Mouse (Mus musculus): ENCODE results near the gene Mcf2l. TPM values are rescaled to one million over a fixed set of nuclear protein-coding genes. Genes with fewer than 3 reads are reported as not detected.

Mcf2l gene
- polyA plus RNA-seq, 1 experiment, result 19.7 TPM

DNA sequence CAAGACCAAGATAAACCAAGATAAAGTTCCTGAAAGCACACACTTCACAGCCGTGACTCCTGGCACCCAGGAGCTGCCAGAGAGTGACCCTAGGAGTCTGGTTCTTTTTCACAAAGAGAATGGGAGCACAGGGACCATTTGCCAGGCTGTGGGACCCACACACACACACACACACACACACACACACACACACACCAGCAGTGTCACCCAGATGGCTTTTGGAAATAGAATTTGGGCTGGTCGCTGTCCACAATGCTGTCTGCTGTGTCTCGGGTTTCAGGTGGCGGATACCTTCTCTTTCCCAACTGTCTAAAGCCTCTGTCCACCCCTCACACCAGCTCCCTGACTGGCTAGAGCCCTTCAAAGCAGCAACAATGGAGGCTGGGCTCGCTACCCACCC lies 120.9 kb downstream of the Mcf2l start:
- DNase-seq (ENCODE audit: low read depth), result no peak

DNA sequence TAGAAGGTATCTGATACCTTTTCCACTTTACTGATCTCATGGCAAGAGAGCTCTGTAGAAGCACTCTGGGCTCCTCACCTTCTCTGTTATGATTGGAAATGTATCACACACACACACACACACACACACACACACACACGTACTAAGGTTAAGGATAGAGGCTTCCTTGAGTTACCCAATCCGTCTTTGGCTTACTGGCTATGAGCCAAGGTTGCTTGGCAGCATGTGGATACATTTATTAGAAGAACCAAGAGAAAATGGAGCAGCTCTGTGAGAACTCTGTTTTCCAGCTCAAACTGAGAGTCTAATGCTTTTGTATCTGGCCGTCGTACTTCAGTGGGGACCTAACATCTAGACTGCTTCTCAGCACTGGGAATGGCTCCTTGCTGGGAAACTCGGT lies 121.9 kb downstream of the Mcf2l start:
- DNase-seq (ENCODE audit: low read depth), result no peak

DNA sequence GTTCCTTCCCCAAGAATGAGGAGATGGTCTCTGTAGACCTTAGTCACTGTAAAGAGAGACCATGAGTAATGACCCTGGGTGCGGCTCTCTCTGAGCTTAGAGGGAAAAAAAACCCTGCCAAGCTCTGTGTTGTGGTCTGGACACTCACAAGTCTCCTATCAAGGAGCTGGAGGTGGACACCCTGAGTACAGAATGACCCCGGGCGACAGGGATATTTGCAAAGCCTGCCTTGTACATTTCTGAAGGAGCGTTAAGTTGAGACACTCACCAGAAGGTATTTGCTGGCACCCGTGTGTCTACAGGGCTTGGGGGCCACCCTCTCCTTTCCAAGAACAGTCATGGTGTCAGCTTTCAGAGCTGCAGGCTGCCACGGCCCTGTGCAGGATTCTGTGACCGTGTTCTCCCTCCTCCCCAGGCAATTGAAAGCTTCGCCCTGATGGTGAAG lies 123.2 kb downstream of the Mcf2l start:
- no peak for DNase-seq (ENCODE audit: low read depth)

DNA sequence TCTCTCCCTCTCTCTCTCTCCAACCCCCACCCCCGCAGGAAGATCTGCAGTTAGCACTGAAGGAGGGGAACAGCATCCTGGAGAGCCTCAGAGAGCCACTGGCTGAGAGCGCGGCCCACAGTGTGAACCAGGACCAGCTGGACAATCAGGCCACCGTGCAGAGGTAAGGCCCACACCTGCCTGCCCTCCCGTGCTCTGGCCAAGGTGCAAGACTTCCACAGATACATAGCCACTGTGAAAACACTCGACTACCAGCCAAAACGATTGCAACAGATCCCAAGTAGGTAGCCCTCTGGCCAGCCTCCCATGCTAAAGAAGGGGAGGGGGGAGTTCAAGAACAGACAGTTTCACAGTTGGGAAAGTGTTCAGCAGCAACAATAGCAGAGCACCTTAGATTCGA lies 124.7 kb downstream of the Mcf2l start:
- DNase-seq (ENCODE audit: low read depth), result no peak

DNA sequence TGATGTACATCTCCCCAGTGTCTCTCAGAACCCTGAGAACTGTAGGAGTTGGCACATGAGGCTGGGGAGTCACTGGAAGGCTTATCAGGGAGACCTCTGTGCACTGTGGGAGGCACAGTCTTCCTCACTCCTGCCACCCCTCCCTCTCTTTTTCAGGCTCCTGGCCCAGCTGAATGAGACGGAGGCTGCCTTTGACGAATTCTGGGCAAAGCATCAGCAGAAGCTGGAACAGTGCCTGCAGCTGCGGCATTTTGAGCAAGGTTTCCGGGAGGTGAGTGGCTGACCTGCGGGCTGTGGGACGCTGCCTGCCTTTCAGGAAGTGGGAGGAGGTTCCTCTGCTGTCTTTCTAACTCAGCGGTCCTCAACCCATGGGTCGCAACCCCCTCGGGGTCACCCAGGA lies 126.2 kb downstream of the Mcf2l start:
- DNase-seq (ENCODE audit: low read depth), result no peak

DNA sequence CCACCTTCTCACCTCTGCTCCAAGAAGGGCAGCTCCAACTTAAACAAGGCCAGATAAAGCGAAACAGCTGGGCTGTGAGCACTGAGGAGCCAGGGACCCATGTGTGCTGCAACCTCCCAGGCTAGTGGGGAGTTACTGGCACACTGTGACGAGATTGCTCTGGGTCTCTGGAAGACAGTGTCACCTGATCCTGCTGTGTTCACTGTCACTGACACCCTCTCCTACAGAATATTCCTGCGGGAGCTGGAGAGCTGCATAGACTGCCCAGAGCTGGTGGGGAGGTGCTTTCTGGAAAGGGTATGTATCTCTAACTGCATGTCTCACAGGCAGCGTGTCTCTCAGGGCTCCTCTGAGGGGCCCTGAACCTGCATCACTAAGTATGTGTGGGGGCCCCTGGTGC lies 133.9 kb downstream of the Mcf2l start:
- DNase-seq (ENCODE audit: low read depth), result no peak

DNA sequence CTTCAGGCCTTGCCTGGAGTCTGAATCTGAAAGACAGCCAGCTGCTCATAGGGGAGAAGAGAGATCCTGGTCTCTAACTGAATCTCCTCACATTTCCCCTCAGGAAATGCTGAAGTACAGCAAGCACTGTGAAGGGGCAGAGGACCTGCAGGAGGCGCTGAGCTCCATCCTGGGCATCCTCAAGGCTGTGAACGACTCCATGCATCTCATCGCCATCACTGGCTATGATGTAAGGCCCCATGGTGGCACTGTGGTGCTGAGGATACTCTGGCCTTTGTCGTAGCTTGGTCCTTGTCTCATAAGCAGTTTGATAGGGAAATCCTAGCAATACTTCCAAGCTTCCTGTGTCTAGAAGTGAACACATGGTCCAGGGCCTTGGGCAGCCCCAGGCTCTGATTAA lies 136.7 kb downstream of the Mcf2l start:
- no peak for DNase-seq (ENCODE audit: low read depth)

DNA sequence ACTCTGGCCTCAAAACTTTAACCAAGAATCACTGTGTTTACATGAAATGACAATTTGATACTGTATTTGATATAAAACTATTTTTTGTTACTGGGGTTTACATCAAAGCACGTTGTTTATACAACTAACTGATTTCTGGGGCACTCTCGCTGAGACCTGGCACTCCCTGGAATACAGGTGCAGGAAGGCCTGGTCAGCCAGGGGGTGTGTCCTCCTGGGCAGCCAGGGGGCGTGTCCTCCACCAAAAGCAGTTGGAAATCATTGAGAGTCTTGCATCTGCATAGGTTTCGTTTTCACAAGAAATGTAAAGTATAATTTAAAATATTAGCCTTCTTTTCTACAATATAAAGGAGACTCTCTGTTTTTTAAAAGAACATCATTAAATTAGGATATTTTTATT lies 146.0 kb downstream of the Mcf2l start:
- no peak for DNase-seq (ENCODE audit: low read depth)

DNA sequence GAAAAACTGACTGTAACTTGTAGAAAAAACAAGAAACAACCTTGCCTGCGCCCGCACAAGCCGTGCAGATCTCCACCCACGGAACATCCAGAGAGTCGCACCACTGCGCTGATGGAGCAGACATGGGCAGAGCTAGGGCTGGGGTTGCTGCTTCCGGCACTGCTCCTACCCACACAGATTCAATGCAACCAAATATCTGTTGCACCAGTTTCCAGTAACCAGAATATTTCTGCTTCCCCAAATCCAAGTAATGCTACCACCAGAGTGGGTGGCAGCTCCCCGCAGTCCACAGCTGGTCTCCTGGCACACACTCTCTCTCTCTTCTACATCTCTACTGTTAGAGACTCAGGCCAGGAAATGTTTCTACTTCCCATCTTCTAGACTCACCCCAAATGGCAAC lies 148.2 kb downstream of the Mcf2l start:
- DNase-seq (ENCODE audit: low read depth), result no peak

DNA sequence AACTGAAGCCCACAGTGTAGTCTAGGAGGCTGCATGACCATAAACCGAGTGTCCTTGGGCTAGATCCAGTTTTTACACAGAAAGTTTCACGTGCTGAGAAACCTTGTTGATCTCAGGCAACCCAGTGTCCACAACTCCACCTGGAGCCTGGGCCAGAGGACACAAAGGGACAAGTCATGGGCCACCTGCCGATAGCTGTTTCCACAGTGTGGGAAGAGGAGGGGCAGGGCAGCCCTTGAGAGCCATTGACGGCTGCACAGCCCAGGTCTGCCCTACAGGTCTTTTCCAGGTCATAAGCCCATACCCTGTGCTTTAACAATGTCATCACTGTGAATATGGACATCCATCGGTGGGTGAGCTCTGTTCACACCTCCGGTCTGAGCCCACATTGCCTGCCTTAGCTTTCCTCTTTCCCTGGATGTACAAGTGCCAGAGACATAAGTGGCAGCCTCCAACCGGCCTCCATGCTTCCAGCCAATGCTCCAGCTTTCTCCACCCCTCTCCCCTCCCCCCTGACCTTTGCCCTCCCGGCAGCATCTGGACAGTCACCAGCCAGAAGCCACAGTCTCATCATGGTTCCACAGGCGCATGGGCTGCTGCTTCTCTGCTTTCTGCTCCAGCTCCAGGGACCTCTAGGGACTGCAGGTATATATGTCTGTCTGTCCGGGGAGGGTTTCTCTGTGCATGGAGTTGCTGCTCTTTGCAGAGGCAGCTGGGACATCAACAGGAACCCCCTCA lies 152.1 kb downstream of the Mcf2l start, which contains the start of gene F7:
Gene F7 (plus strand): TSS at position 548 of the 738 bp plus-strand sequence.
- no peak for DNase-seq (ENCODE audit: low read depth)

DNA sequence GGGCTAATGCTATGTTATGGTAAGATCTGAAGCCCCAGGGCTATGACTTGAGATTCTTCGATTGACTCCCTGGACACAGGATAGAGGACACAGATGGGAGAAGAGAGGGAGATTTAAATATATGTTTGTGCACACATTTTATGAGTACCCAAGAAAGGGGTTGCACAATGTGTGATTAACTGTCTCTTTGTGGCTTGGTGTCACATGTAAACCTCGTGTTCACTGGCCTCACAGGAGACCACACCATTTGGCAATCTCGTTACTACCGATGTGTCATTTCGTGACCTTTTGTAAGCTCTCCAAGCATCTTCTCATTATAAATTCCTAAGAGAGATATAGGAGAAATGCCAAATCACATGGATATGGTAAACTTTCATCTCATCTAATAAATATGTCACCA lies 154.0 kb downstream of the Mcf2l start:
- DNase-seq (ENCODE audit: low read depth), result no peak

DNA sequence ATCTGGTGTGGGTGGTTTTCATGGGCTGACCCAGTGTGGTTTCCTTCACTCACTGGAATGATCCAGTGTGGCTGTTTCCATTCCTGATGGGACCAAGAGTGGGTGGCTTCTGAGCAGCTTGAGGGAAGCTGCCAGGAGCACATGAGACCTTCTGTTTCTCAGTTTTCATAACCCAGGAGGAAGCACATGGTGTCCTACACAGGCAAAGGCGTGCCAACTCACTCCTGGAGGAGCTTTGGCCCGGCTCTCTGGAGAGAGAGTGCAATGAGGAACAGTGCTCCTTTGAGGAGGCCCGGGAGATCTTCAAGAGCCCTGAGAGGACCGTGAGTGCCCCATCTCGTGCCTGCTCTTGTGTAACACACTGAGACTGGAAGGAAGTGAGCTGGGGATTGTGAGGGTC lies 154.9 kb downstream of the Mcf2l start:
- DNase-seq (ENCODE audit: low read depth), result peak; percentile 4

DNA sequence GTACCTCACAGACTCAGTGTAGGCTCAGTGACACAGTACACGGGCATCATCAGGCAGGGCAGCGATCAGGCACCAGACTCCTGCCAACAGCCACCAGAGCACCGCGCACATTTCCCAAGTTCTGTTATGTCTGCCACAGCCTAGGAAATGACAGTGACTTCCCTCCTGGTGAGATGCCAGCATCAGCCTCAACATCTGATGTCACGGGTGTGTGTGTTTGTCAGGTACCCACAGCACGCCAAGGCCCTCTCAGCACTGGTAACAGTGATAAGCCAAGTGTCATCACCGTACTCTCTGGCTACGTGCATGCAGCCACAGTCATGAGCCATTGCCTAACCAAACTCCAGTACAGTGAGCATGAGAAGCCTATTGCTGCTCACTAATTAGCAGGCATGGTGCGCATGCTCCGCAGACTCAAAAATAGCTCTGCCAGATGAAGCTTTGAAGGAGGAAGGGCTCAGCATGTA lies 162.8 kb downstream of the Mcf2l start:
- DNase-seq (ENCODE audit: low read depth), result no peak

DNA sequence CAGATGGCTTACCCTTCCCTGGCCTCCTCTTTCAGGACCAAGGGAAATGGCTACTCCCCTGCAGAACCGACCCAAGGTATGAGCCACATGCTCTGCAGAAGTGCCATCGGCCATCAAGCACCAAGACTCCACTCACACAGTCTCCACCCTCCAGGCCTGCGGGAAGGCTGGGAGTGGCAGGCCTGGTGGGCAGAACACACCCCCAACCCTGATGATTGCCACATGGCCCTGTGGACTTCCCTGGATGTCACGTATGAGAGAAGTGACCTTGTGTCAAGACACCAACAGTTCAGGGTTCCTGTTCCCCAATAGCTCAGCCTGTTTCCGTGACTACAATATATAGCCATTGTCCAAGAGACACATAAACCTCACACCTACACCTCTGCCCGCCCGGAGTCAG lies 163.4 kb downstream of the Mcf2l start, which contains the start of gene F10:
Gene F10 (plus strand): TSS at position 294 of the 400 bp plus-strand sequence.
- DNase-seq (ENCODE audit: low read depth), result no peak

DNA sequence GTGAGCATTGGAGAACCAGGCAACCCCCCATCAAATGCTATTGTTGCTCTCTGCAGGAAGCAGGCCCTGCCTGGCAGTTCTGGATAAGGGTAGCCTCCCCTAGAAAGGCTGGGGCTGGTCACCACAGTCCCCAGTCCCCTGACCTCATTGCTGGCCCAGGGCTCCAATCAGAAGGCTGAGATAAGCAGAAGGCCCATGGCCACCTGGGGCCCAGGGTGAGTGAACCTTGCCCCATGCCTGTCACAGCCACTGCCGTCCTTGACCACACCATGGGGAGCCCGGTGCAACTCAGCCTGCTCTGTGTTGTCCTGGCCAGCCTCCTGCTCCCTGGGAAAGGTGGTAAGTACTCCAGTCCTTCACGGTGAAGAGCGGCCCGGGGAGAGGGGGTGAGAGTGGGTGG lies 164.0 kb downstream of the Mcf2l start:
- DNase-seq (ENCODE audit: low read depth), result no peak

DNA sequence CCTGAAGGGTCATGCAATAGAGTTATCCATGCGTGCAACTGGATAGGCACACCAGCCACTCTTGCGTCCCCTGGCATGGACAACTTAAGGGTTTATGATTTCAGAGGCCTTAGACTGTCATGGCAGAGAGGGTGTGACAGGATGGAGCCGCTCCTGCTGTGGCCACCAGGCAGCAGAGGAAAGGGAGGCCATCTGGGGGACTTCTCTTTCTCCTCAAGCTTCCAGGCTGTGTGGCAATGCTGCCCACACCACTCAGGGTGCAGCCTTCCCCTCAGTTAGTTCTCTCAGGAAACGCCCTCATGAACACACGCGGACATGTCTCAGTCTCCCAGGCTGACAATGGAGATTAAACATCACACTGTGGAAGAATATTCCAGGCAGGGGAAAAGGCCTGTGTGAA lies 165.4 kb downstream of the Mcf2l start:
- DNase-seq (ENCODE audit: low read depth), result no peak

DNA sequence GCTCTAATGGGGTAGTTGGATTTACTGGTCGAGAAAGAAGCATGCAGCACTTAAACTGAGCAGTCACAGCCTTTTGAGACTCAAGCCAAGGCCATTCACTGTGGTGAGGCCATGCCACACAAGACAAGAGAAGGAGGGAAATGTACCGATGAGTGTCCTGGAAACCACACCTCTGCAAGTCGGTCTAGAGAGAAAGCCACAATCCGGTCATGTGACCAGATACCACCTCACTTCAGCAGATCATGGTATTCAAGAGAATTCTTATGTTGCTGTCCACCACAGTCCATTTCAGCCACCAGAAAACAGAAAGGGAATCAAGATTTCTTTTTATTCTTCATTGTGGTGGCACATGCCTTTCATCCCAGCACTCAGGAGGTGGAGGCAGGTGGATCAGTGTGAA lies 167.9 kb downstream of the Mcf2l start:
- DNase-seq (ENCODE audit: low read depth), result no peak

DNA sequence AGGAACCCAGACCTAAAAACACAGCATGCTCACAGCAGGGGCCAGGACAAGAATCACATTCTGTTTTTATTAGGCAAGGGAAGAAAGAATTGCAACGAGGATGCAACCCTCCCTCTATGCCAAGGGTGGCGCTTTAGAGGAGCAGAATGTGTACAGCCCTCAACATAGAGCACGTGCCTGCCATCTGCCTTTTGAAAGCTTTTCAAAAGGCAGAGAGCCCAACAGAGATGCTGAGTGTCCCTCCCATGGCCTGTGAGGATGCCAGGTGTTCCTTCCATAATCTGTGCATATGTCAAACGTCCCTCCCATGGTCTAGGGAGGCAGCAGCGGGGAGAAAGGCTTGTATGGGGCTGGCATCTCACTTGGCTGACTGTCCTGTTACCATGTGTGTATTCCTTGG lies 174.0 kb downstream of the Mcf2l start:
- no peak for DNase-seq (ENCODE audit: low read depth)

DNA sequence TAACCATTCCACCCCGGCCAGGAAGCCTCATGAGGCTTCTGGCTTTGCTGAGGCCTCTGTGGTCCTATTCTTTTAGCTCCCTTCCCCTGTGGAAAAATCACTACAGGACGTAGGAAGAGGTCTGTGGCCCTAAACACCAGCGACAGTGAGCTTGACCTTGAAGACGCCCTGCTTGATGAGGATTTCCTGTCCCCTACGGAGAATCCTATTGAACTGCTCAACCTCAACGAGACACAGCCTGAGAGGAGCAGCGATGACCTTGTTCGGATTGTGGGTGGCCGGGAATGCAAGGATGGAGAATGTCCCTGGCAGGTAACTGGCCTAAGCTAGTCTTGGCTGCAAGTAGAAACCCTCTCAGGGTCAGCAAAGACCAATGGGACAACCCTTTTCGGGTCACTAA lies 176.9 kb downstream of the Mcf2l start:
- DNase-seq (ENCODE audit: low read depth), result no peak

DNA sequence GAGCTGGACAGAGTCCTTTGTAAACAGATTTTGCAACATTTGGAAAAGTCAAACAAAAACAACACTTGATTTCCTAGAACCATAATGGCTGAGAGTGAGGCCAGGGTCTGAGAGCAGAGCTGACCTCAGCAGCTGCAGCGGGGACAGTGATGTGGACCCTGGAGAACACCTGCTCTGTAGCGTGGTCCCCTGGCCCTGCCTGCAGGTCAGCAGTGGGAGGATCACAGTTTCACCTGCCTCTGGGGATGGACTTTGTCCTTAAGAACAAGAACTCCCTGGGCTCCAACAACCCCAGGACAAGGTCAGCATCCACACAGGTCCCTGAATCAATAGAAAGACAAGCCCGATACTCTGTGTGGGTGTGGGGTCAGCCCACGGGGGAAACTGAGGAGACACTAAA lies 183.7 kb downstream of the Mcf2l start:
- DNase-seq (ENCODE audit: low read depth), result no peak

DNA sequence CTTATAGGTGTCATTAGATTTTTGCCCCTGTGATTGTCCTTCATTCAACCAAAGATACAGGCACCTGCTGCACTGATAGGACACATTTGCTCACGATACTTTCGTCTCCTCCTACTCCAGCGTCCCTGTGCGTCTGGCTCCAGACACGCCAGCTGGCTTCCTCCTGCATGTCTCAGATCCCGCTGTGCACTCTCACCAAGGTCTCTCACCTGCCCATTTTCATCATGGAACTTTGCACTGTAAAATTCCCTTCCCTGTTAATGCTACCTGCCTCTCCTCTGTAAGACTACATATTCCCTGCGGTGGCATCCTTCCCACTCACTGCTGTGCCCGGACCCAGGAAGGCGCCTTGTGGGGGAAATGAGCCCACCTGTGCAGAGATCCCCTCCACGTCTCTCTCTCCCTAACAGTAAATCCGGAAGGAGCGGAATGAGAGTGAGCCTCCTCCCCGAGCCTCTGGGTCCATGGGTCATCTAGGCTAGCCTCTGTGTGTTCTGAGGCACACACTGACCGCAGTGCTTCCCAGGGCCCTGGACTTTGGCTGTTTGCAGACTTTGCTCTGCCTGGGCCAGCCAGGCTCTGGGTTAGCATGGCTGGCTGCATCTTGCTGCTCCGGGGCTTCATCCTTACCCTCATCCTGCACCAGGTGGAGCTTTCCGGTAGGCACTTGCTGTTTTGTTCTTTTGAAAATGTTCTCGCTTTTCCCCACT lies 187.0 kb downstream of the Mcf2l start, which contains the start of gene Proz:
Gene Proz (plus strand): TSS at position 474 of the 710 bp plus-strand sequence.
- DNase-seq (ENCODE audit: low read depth), result no peak

DNA sequence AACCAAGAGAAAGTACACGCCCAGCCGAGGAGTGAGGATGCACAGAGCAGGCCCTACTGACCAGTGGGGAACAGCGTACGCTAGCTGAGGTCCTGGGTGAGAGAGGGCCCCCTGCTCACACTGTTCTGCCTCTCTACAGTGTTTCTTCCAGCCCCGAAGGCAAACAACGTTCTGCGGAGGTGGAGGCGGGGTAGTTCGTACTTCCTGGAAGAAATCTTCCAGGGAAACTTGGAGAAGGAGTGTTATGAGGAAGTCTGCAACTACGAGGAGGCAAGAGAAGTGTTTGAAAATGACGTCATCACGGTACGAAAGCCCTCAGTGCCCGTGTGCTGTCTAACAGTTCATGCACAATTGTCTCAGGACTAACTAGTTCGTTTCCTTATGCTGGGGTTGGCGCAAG lies 189.5 kb downstream of the Mcf2l start:
- no peak for DNase-seq (ENCODE audit: low read depth)
